Mouse (Mus musculus): ENCODE measurements around the gene Mars2. TPM values are rescaled to one million over a fixed set of nuclear protein-coding genes. Genes with fewer than 3 reads are reported as not detected.

The Mars2 gene
- total RNA-seq, 4 experiments from 2014 or later = 6.3 to 7.4 (median 7.0) TPM

DNA sequence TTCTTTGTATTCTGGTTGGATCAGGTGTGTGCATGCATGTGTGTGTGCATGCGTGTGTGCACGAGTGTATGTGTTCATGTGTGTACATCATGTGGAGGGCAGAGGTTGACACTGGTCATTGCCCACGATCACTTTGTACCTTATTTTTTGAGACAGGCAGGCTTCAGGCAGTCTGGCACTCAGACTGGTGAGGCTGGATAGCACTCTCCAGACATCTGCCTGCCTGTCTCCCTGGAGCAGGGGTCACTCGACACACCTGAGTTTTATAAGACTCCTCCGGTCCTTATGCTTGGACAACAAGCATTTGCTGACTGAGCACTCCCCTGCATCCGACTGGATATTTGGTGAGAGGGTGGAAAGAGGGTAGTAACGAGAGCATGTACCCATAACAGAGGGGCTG, 14.0 kb upstream of the Mars2 start:
- no peak for DNase-seq

- no peak for DNase-seq
Observed at GRCm38 (mm10) chr1:55224111-55224510, 12.9 kb upstream of the Mars2 start.

DNA sequence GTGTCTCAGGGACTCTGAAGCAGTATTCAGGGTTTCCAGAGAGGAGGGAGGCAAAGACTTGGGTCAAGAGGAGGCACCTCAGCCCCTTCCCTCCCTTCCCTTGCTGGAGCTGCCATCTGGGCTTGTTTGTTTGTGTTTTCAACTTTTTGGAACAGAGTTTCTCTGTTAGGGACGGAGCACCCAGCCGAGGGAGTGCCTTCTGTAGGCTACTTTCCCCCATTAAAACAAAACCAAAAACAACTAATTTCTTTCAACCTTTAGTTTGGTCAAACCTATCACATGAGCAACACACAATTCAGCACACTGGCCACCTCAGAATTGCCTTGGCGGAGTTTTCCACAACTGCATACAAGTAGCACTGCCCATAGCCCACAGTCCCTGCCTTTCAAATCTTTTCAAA, 11.6 kb upstream of the Mars2 start:
- no peak for DNase-seq

GRCm38 (mm10) chr1:55226011-55226857, 10.7 kb upstream of the Mars2 start, which contains the start of gene Rftn2:
Rftn2 (minus strand) TSS chr1:55226782.
- DNase-seq = no peak

GRCm38 (mm10) chr1:55227376-55227775, 9.6 kb upstream of the Mars2 start:
- DNase-seq = no peak

- no peak for DNase-seq
Observed at GRCm38 (mm10) chr1:55228256-55228884, 8.6 kb upstream of the Mars2 start.

GRCm38 (mm10) chr1:55234910-55235520, 2.0 kb upstream of the Mars2 start:
- no peak for DNase-seq

- no peak for DNase-seq
Observed at GRCm38 (mm10) chr1:55236487-55236886, 490 bp upstream of the Mars2 start.

- DNase-seq = no peak
Observed at GRCm38 (mm10) chr1:55237643-55238161, 725 bp downstream of the Mars2 start.

DNA sequence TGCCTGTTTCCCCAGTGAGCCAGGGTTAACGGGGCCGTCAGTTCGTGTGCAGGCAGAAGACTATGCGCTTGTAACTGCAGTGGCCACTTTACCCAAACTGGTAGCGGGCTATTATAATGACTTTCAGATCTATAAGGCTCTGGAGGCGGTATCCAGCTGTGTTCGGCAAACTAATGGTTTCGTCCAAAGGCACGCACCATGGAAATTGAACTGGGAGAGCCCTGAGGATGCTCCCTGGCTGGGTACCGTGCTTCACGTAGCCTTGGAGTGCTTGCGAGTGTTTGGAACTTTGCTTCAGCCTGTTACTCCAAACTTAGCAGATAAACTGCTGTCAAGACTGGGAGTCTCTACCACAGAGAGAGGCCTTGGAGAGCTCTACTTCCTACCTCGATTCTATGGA, 1.5 kb downstream of the Mars2 start:
- no peak for DNase-seq

DNA sequence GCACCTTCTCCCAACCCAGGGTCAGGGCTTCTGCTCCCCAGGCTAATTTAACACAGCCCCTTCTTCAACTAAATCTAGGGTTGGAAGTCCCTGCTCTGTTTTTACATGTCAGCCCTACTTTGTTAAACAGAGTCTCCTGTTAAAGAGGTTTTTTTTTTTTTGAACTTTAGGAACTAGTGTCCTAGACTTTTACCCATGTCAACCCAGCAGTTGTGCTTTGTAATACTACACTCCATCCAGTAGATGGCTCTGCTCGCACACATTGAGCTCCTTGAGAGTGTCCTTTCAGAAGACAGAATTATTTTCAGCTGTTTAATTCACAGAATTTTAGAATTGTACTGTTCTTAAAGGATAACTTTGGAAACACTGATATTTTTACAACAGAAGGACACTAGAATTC, 2.3 kb downstream of the Mars2 start:
- no peak for DNase-seq

GRCm38 (mm10) chr1:55246374-55246773, 9.4 kb downstream of the Mars2 start:
- DNase-seq = no peak

DNA sequence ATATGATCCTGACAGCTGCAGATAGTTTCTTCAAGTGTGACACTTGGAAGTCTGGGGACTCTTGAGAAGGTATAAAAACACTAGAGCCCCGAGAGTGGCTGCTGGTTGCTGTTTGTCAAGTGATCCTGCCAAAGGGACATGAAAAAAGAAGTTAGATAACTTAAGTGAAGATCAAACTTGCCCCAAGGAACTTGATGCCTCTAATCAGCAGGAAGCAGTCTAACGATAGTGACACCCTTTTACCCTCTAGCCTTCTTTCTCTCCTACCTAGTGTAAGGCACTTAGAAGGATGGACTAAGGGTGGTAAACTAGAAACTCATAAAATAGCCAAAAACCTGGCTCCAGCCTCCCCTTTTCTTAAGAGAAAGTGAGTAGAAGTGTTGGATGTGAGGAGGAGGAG, 27.4 kb downstream of the Mars2 start:
- DNase-seq = no peak

DNA sequence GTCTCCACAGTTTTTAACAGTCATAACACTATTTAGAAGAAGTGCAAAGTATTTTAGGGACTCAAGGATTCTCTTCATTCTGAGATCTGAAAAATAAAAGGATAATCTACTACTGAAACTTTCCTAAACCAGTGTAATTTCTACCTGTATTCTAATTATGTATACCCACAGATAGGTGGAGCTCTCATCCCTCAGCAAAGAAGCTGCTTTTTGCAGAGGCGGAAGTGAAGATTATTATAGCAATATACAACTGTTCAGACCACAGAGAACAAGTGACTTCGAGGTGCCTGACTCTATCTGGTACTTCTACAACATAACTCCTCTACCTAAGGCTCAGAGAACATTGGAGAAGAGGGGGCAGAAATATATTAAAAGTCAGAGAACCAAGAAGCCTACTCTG, 28.5 kb downstream of the Mars2 start:
- no peak for DNase-seq

GRCm38 (mm10) chr1:55279081-55279480, 42.1 kb downstream of the Mars2 start:
- no peak for DNase-seq

Other genes with a start within 250 kb of the Mars2 start
- gene Sf3b1, start 209.7 kb upstream of the Mars2 start, total RNA-seq (2022) = 100 to 1,000 TPM; 120 to 217 (median 165) TPM
- 100 to 1,000 TPM; 100 to 138 (median 107) TPM for gene Coq10b, start 184.4 kb upstream of the Mars2 start, total RNA-seq (2022)
- 1,000 to 10,000 TPM in 1 of 4 experiments, 100 to 1,000 TPM in 3; 299 to 1,036 (median 606) TPM for gene Hspe1, start 149.0 kb upstream of the Mars2 start, total RNA-seq (2022)
- 1,000 to 10,000 TPM in 2 of 4 experiments, 100 to 1,000 TPM in 2; 545 to 1,761 (median 966) TPM for gene Hspd1, start 148.9 kb upstream of the Mars2 start, total RNA-seq (2022)
- 100 to 1,000 TPM; 120 to 399 (median 199) TPM for gene Mob4, start 105.9 kb upstream of the Mars2 start, total RNA-seq (2022)
- 10 to 100 TPM; 20.8 to 37.2 (median 30.9) TPM for gene Rftn2, start 10.4 kb upstream of the Mars2 start, total RNA-seq (2022)
- under 1 TPM in 2 of 4 experiments, not detected in 2; 0.23 to 0.28 TPM for gene Boll, start 126.3 kb downstream of the Mars2 start, total RNA-seq (2022)
- gene Plcl1, start 168.7 kb downstream of the Mars2 start, total RNA-seq (2022) = 1 to 10 TPM; 4.7 to 9.0 (median 6.6) TPM

All from adrenal gland, adult 8-10 months (tissue).